ENCODE assay signal across 8 mouse cellular contexts in genomic region chr5:129217481-129218221, GRCm38 (mm10).
DNase-seq lines count a peak whose midpoint lies in the region; ATAC-seq lines count a peak whose summit lies in the region.

No protein-coding gene starts in this region.

- WGBS in heart, embryonic 12.5 days, result 15% methylated on average over 22 of the region's 22 CpGs
- WGBS in forebrain, embryonic 10.5 days, result 14% methylated on average over 22 of the region's 22 CpGs
- WGBS in limb, embryonic 12.5 days, result 8% methylated on average over 22 of the region's 22 CpGs

- no peaks in the 10 kb centered on the region for H3K36me3 ChIP-seq in heart, embryonic 12.5 days
- no peaks in the 10 kb centered on the region for H3K36me3 ChIP-seq in forebrain, embryonic 10.5 days (replicated peaks)
- H3K36me3 ChIP-seq in limb, embryonic 12.5 days, result no peaks in the 10 kb centered on the region

- no peak for DNase-seq in heart, adult 11 months
- peak; percentile 85 for DNase-seq in ES-CJ7 (ENCODE audit: low read depth, low spot score)
- DNase-seq in forebrain, embryonic 10.5 days (ENCODE audit: extremely low spot score, low spot score), result peak; percentile 25
- DNase-seq in thymus, postnatal 25 days, result peak; percentile 10
- DNase-seq in gastrocnemius, adult 18-20 months (ENCODE audit: low spot score), result no peak

- no peak overlapping the region for H3K9ac ChIP-seq in heart, embryonic 12.5 days
- 0 out of 2 replicates have a peak overlapping the region, but pooled peaks have one; percentile 8 for H3K9ac ChIP-seq in limb, embryonic 12.5 days (replicated peaks)

- no peak for ATAC-seq in heart, embryonic 12.5 days (ENCODE audit: insufficient number of reproducible peaks, low FRiP score)
- no peak for ATAC-seq in limb, embryonic 12.5 days (ENCODE audit: insufficient number of reproducible peaks, insufficient read depth, low FRiP score, low TSS enrichment, low read depth)
- no peak for ATAC-seq in inflammation-experienced regulatory T-cells, adult 6 months

- peaks cover 14% of the 10 kb centered on the region for H3K27me3 ChIP-seq in heart, embryonic 12.5 days (replicated peaks)
- peaks cover 10% of the 10 kb centered on the region for H3K27me3 ChIP-seq in forebrain, embryonic 10.5 days (ENCODE audit: poor library complexity, severe bottlenecking)
- H3K27me3 ChIP-seq in limb, embryonic 12.5 days, result peaks cover 7% of the 10 kb centered on the region; the same call in 1 of the 2 replicates

- no peaks in the 10 kb centered on the region; the same call in 1 of the 2 replicates for H3K9me3 ChIP-seq in heart, embryonic 12.5 days (replicated peaks)
- H3K9me3 ChIP-seq in forebrain, embryonic 10.5 days, result peaks cover 6% of the 10 kb centered on the region; the same call in 1 of the 2 replicates
- peaks cover 9% of the 10 kb centered on the region for H3K9me3 ChIP-seq in limb, embryonic 12.5 days

- no peak overlapping the region for H3K4me3 ChIP-seq in heart, embryonic 12.5 days
- peak overlapping the region; percentile 28 for H3K4me3 ChIP-seq in forebrain, embryonic 10.5 days
- H3K4me3 ChIP-seq in limb, embryonic 12.5 days (replicated peaks), result no peak overlapping the region

- no peak overlapping the region for H3K27ac ChIP-seq in heart, embryonic 12.5 days (ENCODE audit: poor library complexity, severe bottlenecking)
- H3K27ac ChIP-seq in forebrain, embryonic 10.5 days, result peak overlapping the region; percentile 75
- H3K27ac ChIP-seq in limb, embryonic 12.5 days, result no peak overlapping the region

- H3K4me2 ChIP-seq in heart, embryonic 12.5 days, result peak overlapping the region; percentile 53
- H3K4me2 ChIP-seq in limb, embryonic 12.5 days, result peak overlapping the region; percentile 47

- H3K4me1 ChIP-seq in heart, embryonic 12.5 days (replicated peaks), result peaks cover 5% of the 10 kb centered on the region; the same call in 1 of the 2 replicates
- H3K4me1 ChIP-seq in forebrain, embryonic 10.5 days, result peaks cover 33% of the 10 kb centered on the region
- H3K4me1 ChIP-seq in limb, embryonic 12.5 days (replicated peaks), result peaks cover 9% of the 10 kb centered on the region

Comparison
In these comparisons a context has a peak if more than half of its experiments do, and no peak if none do; other contexts are left out.
1. DNase-seq: peak in ES-CJ7 (single experiment), forebrain, embryonic 10.5 days (single experiment) and thymus, postnatal 25 days (single experiment); none in heart, adult 11 months (single experiment) and gastrocnemius, adult 18-20 months (single experiment).